Comparison of ENCODE assay signal across 16 mouse cellular contexts in the genomic region with DNA sequence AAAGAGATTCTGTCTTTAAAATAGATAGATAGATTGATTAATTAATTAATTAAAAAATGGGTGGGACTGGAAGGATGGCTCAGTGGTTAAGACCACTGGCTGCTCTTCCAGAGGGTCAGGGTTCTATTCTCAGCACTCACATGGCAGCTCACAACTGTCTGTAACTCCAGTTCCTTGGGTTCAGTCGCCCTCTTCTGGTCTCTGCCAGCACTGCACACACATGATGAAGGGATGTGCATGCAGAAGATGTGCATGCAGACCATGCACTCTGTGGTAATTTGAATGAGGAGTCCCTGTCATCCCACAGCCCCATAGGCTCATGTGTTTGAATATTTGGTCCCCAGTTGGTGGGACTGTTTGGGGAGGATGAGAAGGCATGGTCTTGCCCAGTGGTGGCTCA. TPM values are rescaled to one million over a fixed set of nuclear protein-coding genes. Genes with fewer than 3 reads are reported as not detected.
DNase-seq lines count a peak whose midpoint lies in the region; ATAC-seq and TF ChIP-seq lines count a peak whose summit lies in the region.
"Had no signal": no experiment of that assay in that cellular context is flagged by ENCODE, and none has a peak within 500 bp of the region (broad histone marks: within the 10 kb centered on the region; RNA-seq: fewer than 3 reads in every experiment).

No protein-coding gene starts in this region.

- no peak overlapping the region for H3K27ac ChIP-seq in kidney, postnatal 0 days
- H3K27ac ChIP-seq in bone marrow, adult 2 months (ENCODE audit: control insufficient read depth, insufficient read depth, low read depth, low read length, poor library complexity): no peak overlapping the region
- no peak overlapping the region for H3K27ac ChIP-seq in limb, embryonic 10.5 days
- H3K27ac ChIP-seq: lung, embryonic 15.5 days had no signal

- no peak for TF ChIP-seq POLR2A in bone marrow, adult 2 months (IDR thresholded peaks at IDR 0.05; ENCODE audit: borderline replicate concordance, control insufficient read depth, low read depth, low read length)

- 50% methylated on average over 1 of the region's 1 CpGs for WGBS in kidney, postnatal 0 days
- WGBS in bone marrow, adult 2 months: 60% methylated on average over 1 of the region's 1 CpGs
- WGBS in limb, embryonic 10.5 days: 56% methylated on average over 1 of the region's 1 CpGs

- H3K9ac ChIP-seq in kidney, postnatal 0 days (ENCODE audit: low read depth, low read length): no peak overlapping the region
- H3K9ac ChIP-seq: lung, embryonic 15.5 days had no signal

- H3K27me3 ChIP-seq in kidney, postnatal 0 days (ENCODE audit: insufficient read depth, low read length): no peaks in the 10 kb centered on the region
- H3K27me3 ChIP-seq in limb, embryonic 10.5 days (ENCODE audit: low read depth, poor library complexity, severe bottlenecking): no peaks in the 10 kb centered on the region
- H3K27me3 ChIP-seq: lung, embryonic 15.5 days had no signal

- ATAC-seq in CD4-positive, CD25-positive, alpha-beta regulatory T cell, adult 4 months: no peak
- ATAC-seq in kidney, postnatal 0 days (replicated peaks; ENCODE audit: low FRiP score, low read depth): no peak

- no peak overlapping the region for H3K4me2 ChIP-seq in kidney, postnatal 0 days (ENCODE audit: low read length)
- H3K4me2 ChIP-seq: heart, embryonic 11.5 days; lung, embryonic 15.5 days; midbrain, embryonic 11.5 days had no signal

- H3K36me3 ChIP-seq in kidney, postnatal 0 days (ENCODE audit: insufficient read depth, low read length): no peaks in the 10 kb centered on the region
- peaks cover 54% of the 10 kb centered on the region for H3K36me3 ChIP-seq in limb, embryonic 10.5 days
- H3K36me3 ChIP-seq: lung, embryonic 15.5 days had no signal

- DNase-seq in CD4-positive, CD25-positive, alpha-beta regulatory T cell, adult 2 months (ENCODE audit: low read depth, low spot score): peak; percentile 12
- no peak for DNase-seq in kidney, postnatal 0 days (ENCODE audit: low spot score)
- no peak for DNase-seq in kidney, postnatal 25 days
- peak; percentile 18 for DNase-seq in 3T3-L1 (ENCODE audit: low read depth, low spot score)
- DNase-seq in limb, embryonic 10.5 days (ENCODE audit: low spot score): no peak
- DNase-seq in heart, adult 9 months (ENCODE audit: low spot score in 2 of 2): no peak
- DNase-seq: adrenal gland, postnatal 14 days; cerebellum, adult 11 months; kidney, adult 18-20 months; right cerebral cortex, postnatal 4 days had no signal

- no peak overlapping the region for H3K4me3 ChIP-seq in kidney, postnatal 0 days (replicated peaks; ENCODE audit: low read depth, low read length)
- H3K4me3 ChIP-seq in bone marrow, adult 2 months (replicated peaks; ENCODE audit: control insufficient read depth, low read depth, low read length): no peak overlapping the region
- no peak overlapping the region for H3K4me3 ChIP-seq in limb, embryonic 10.5 days
- H3K4me3 ChIP-seq: lung, embryonic 15.5 days had no signal

- peaks cover 5% of the 10 kb centered on the region; the same call in 1 of the 2 replicates for H3K4me1 ChIP-seq in kidney, postnatal 0 days (replicated peaks; ENCODE audit: insufficient read depth, low read length)
- no peaks in the 10 kb centered on the region for H3K4me1 ChIP-seq in bone marrow, adult 2 months (ENCODE audit: control insufficient read depth, insufficient read depth, low read length)
- peaks cover 6% of the 10 kb centered on the region for H3K4me1 ChIP-seq in limb, embryonic 10.5 days

- H3K9me3 ChIP-seq in kidney, postnatal 0 days (replicated peaks; ENCODE audit: low read length): no peaks in the 10 kb centered on the region
- no peaks in the 10 kb centered on the region for H3K9me3 ChIP-seq in limb, embryonic 10.5 days (replicated peaks)
- H3K9me3 ChIP-seq: lung, embryonic 15.5 days had no signal

- TF ChIP-seq CTCF in kidney, postnatal 0 days (IDR thresholded peaks at IDR 0.05; ENCODE audit: low read depth): peak; percentile 41; the same call in 1 of the 2 replicates
- peak; percentile 48 for TF ChIP-seq CTCF in bone marrow, adult 2 months (IDR thresholded peaks at IDR 0.05; ENCODE audit: control insufficient read depth, insufficient read depth, low read length)

RNA-seq across cellular contexts. Expression of gene Nkain1, which starts 38.2 kb away (rescaled TPM):
- polyA plus RNA-seq in CD4-positive, CD25-positive, alpha-beta regulatory T cell, adult 4 months (2017; shearing (Covaris generic)): not detected
- 1.4 and 1.6 TPM in 2 replicates for polyA plus RNA-seq in kidney, postnatal 0 days (2015; fragmentation: Nextera tagmentation; extraction: Ambion mirVana)
- polyA plus RNA-seq in bone marrow, adult 2 months (2011; ENCODE audit: insufficient read depth, insufficient read length, low replicate concordance, missing spikeins): 5.0 TPM in 1 of 2 replicates, not detected in the other
- polyA plus RNA-seq in limb, embryonic 10.5 days (2016; fragmentation: Nextera tagmentation; extraction: Ambion mirVana): 4.4 and 4.8 TPM in 2 replicates
- polyA plus RNA-seq: stomach, embryonic 16.5 days had no signal

Comparison
In these comparisons a context has a peak if more than half of its experiments do, and no peak if none do; other contexts are left out.
1. DNase-seq: peak in CD4-positive, CD25-positive, alpha-beta regulatory T cell, adult 2 months (single experiment) and 3T3-L1 (single experiment); none in kidney, postnatal 0 days (single experiment), kidney, postnatal 25 days (0 of 2), limb, embryonic 10.5 days (single experiment) and heart, adult 9 months (0 of 2).